Mouse (Mus musculus): ENCODE results near the gene Aco2.

Gene Aco2

GRCm38 (mm10) chr15:81872262-81873136 lies at the start of gene Aco2:
Aco2 (plus strand) TSS chr15:81872309.
- peak; percentile 96 to 100 for DNase-seq (ENCODE audit: low spot score in 2 of 2)

GRCm38 (mm10) chr15:81822631-81823030 lies 49.5 kb upstream of the Aco2 start:
- DNase-seq (ENCODE audit: low spot score in 2 of 2) = no peak

GRCm38 (mm10) chr15:81824832-81825231 lies 47.3 kb upstream of the Aco2 start:
- no peak for DNase-seq (ENCODE audit: low spot score in 2 of 2)

- DNase-seq (ENCODE audit: low spot score in 2 of 2) = no peak
Measured at GRCm38 (mm10) chr15:81828426-81829207, 43.5 kb upstream of the Aco2 start.

GRCm38 (mm10) chr15:81829208-81829580 lies 42.9 kb upstream of the Aco2 start:
- DNase-seq (ENCODE audit: low spot score in 2 of 2) = no peak

- no peak for DNase-seq (ENCODE audit: low spot score in 2 of 2)
Measured at GRCm38 (mm10) chr15:81830530-81830929, 41.6 kb upstream of the Aco2 start.

GRCm38 (mm10) chr15:81831136-81831825 lies 40.8 kb upstream of the Aco2 start:
- DNase-seq (ENCODE audit: low spot score in 2 of 2) = peak; percentile 65 to 91

GRCm38 (mm10) chr15:81832219-81832618 lies 39.9 kb upstream of the Aco2 start:
- DNase-seq (ENCODE audit: low spot score in 2 of 2) = no peak

- no peak for DNase-seq (ENCODE audit: low spot score in 2 of 2)
Measured at GRCm38 (mm10) chr15:81833481-81833880, 38.6 kb upstream of the Aco2 start.

- DNase-seq (ENCODE audit: low spot score in 2 of 2) = no peak
Measured at GRCm38 (mm10) chr15:81834171-81834841, 37.8 kb upstream of the Aco2 start.

- DNase-seq (ENCODE audit: low spot score in 2 of 2) = no peak
Measured at GRCm38 (mm10) chr15:81835007-81835880, 36.9 kb upstream of the Aco2 start.

- peak; percentile 87 to 94 for DNase-seq (ENCODE audit: low spot score in 2 of 2)
Measured at GRCm38 (mm10) chr15:81836124-81836821, 35.8 kb upstream of the Aco2 start.

GRCm38 (mm10) chr15:81836966-81837920 lies 34.9 kb upstream of the Aco2 start:
- no peak for DNase-seq (ENCODE audit: low spot score in 2 of 2)

- DNase-seq (ENCODE audit: low spot score in 2 of 2) = no peak
Measured at GRCm38 (mm10) chr15:81838554-81839235, 33.4 kb upstream of the Aco2 start.

- DNase-seq (ENCODE audit: low spot score in 2 of 2) = peak in 1 of 2 experiments; percentile 82
Measured at GRCm38 (mm10) chr15:81839634-81840033, 32.5 kb upstream of the Aco2 start.

- DNase-seq (ENCODE audit: low spot score in 2 of 2) = no peak
Measured at GRCm38 (mm10) chr15:81840306-81840705, 31.8 kb upstream of the Aco2 start.

- no peak for DNase-seq (ENCODE audit: low spot score in 2 of 2)
Measured at GRCm38 (mm10) chr15:81842275-81842674, 29.8 kb upstream of the Aco2 start.

GRCm38 (mm10) chr15:81845033-81845625 lies 27.0 kb upstream of the Aco2 start:
- DNase-seq (ENCODE audit: low spot score in 2 of 2) = no peak
